Mouse (Mus musculus) liver, embryonic 16.5 days (tissue): ENCODE data around the gene Dennd6b. TPM values are rescaled to one million over a fixed set of nuclear protein-coding genes. Genes with fewer than 3 reads are reported as not detected.

Experiments used
- ATAC-seq: fragments of 200-750 bp; cut with Nextera tagmentation; 2 replicates; pipeline ENCODE4 v1.8.0; 2017; ENCODE audit warnings: low read depth, mild to moderate bottlenecking, moderate number of reproducible peaks, moderate library complexity
- H3K27ac ChIP-seq: fragments of 300-500 bp; sonication (generic); 2 replicates; pipeline ENCODE4 v1.5.1; 2014; ENCODE audit warnings: mild to moderate bottlenecking, low read length
- H3K27me3 ChIP-seq: fragments of 300-500 bp; sonication (generic); 2 replicates; pipeline ENCODE4 v1.6.1; 2014; ENCODE audit warnings: low read depth, low read length, mixed read lengths; ENCODE audit not compliant: control insufficient read depth, insufficient read depth
- H3K36me3 ChIP-seq: fragments of 300-500 bp; sonication (generic); 2 replicates; pipeline ENCODE4 v1.6.1; 2014; ENCODE audit warnings: mild to moderate bottlenecking; ENCODE audit not compliant: control insufficient read depth, insufficient read depth
- H3K4me1 ChIP-seq: fragments of 300-500 bp; sonication (generic); 2 replicates; pipeline ENCODE4 v1.6.1; 2014; ENCODE audit warnings: low read depth, low read length, mixed read lengths; ENCODE audit not compliant: control insufficient read depth
- H3K4me2 ChIP-seq: fragments of 300-500 bp; sonication (generic); 2 replicates; pipeline ENCODE4 v1.6.1; 2014; ENCODE audit warnings: low read depth, low read length, mixed read lengths
- H3K4me3 ChIP-seq: fragments of 300-500 bp; sonication (generic); 2 replicates; pipeline ENCODE4 v1.5.1; 2014; ENCODE audit warnings: low read depth, mild to moderate bottlenecking, low read length
- H3K9ac ChIP-seq: fragments of 300-500 bp; sonication (generic); 2 replicates; pipeline ENCODE4 v1.6.1; 2014; ENCODE audit warnings: low read depth, low read length
- H3K9me3 ChIP-seq: fragments of 300-500 bp; sonication (generic); replicated peaks from 2 replicates; pipeline ENCODE4 v1.6.1; 2016; ENCODE audit warnings: low read length; ENCODE audit not compliant: control insufficient read depth
- WGBS: fragments of 180-500 bp; shearing (Covaris S2); extraction: QIAGEN DNeasy Blood & Tissue Kit; methylation state at CpG from one replicate; pipeline ENCODE4 v1.1.7; 2014; ENCODE audit not compliant: insufficient replicate concordance; 5-methylcytosine and 5-hydroxymethylcytosine counted together
- polyA plus RNA-seq: library from polyadenylated mRNA; unstranded; fragments of >200 nt; fragmentation: Nextera tagmentation; extraction: Ambion mirVana; gene quantifications from 2 replicates; pipeline ENCODE4 v1.2.1, GENCODE M21; 2015

Gene Dennd6b
- polyA plus RNA-seq, 1 experiment from 2014 or later: 3.8 TPM

- H3K36me3 ChIP-seq: no peaks in the 10 kb centered on the region
- H3K4me3 ChIP-seq: peak overlapping the region; percentile 50
- peak overlapping the region; percentile 62 for H3K4me2 ChIP-seq
- 2% methylated on average over 13 of the region's 13 CpGs for WGBS
- peaks cover 9% of the 10 kb centered on the region for H3K4me1 ChIP-seq
- no peak overlapping the region for H3K9ac ChIP-seq
- no peak overlapping the region for H3K27ac ChIP-seq
- peaks cover 59% of the 10 kb centered on the region for H3K27me3 ChIP-seq
- H3K9me3 ChIP-seq: no peaks in the 10 kb centered on the region
- no peak for ATAC-seq
These were observed 46.3 kb downstream of the Dennd6b start for GRCm38 (mm10) chr15:89150041-89150390.

GRCm38 (mm10) chr15:89149271-89150040, 46.8 kb downstream of the Dennd6b start, which contains the start of gene Mapk11:
TSS of gene Mapk11 (minus strand) at chr15:89149628.
- ATAC-seq: peak; percentile 55
- no peaks in the 10 kb centered on the region for H3K36me3 ChIP-seq
- H3K27ac ChIP-seq: no peak within 1 kb of the TSS
- H3K4me3 ChIP-seq: peak within 1 kb of the TSS; percentile 50
- no peaks in the 10 kb centered on the region for H3K9me3 ChIP-seq
- H3K9ac ChIP-seq: no peak within 1 kb of the TSS
- peaks cover 65% of the 10 kb centered on the region for H3K27me3 ChIP-seq
- WGBS: under 1% methylated on average over 41 of the region's 61 CpGs
- peaks cover 9% of the 10 kb centered on the region for H3K4me1 ChIP-seq
- peak within 1 kb of the TSS; percentile 62 for H3K4me2 ChIP-seq

- Histone ChIP-seq H3K4me1 (peaks cover 9% of the 10 kb centered on the region), H3K4me3 (peak overlapping the region; percentile 50), H3K36me3 (no peaks in the 10 kb centered on the region), H3K27ac (no peak overlapping the region), H3K27me3 (peaks cover 69% of the 10 kb centered on the region), H3K9me3 (no peaks in the 10 kb centered on the region), H3K9ac (no peak overlapping the region), H3K4me2 (peak overlapping the region; percentile 62)
- 6% methylated on average over 25 of the region's 25 CpGs for WGBS
- ATAC-seq: no peak
These were observed 47.6 kb downstream of the Dennd6b start for GRCm38 (mm10) chr15:89148496-89149270.

GRCm38 (mm10) chr15:89147895-89148294, 48.4 kb downstream of the Dennd6b start:
- H3K9me3 ChIP-seq: no peaks in the 10 kb centered on the region
- no peak for ATAC-seq
- no peak overlapping the region for H3K9ac ChIP-seq
- no peak overlapping the region for H3K27ac ChIP-seq
- H3K4me3 ChIP-seq: no peak overlapping the region
- 43% methylated on average over 4 of the region's 4 CpGs for WGBS
- peaks cover 72% of the 10 kb centered on the region for H3K27me3 ChIP-seq
- peaks cover 9% of the 10 kb centered on the region for H3K4me1 ChIP-seq
- no peaks in the 10 kb centered on the region for H3K36me3 ChIP-seq
- H3K4me2 ChIP-seq: no peak overlapping the region

GRCm38 (mm10) chr15:89147456-89147855, 48.8 kb downstream of the Dennd6b start:
- Histone ChIP-seq H3K4me3 (no peak overlapping the region), H3K27ac (no peak overlapping the region), H3K4me2 (no peak overlapping the region), H3K4me1 (peaks cover 9% of the 10 kb centered on the region), H3K27me3 (peaks cover 75% of the 10 kb centered on the region), H3K9ac (no peak overlapping the region), H3K36me3 (no peaks in the 10 kb centered on the region), H3K9me3 (no peaks in the 10 kb centered on the region)
- 21% methylated on average over 10 of the region's 10 CpGs for WGBS
- ATAC-seq: no peak

- H3K4me3 ChIP-seq: no peak overlapping the region
- 4% methylated on average over 15 of the region's 16 CpGs for WGBS
These were observed 49.3 kb downstream of the Dennd6b start for GRCm38 (mm10) chr15:89147024-89147423.

GRCm38 (mm10) chr15:89146537-89146936, 49.8 kb downstream of the Dennd6b start:
- Histone ChIP-seq H3K9me3 (no peaks in the 10 kb centered on the region), H3K9ac (no peak overlapping the region), H3K27ac (no peak overlapping the region), H3K4me1 (peaks cover 9% of the 10 kb centered on the region), H3K27me3 (peaks cover 85% of the 10 kb centered on the region), H3K4me2 (peak overlapping the region; percentile 20; the same call in 1 of the 2 replicates), H3K36me3 (no peaks in the 10 kb centered on the region), H3K4me3 (no peak overlapping the region)
- WGBS: 3% methylated on average over 27 of the region's 27 CpGs
- no peak for ATAC-seq

More at GRCm38 (mm10) chr15:89147024-89147423, 49.3 kb downstream of the Dennd6b start:
- Histone ChIP-seq H3K27me3 (peaks cover 80% of the 10 kb centered on the region), H3K4me2 (no peak overlapping the region), H3K9ac (no peak overlapping the region), H3K4me1 (peaks cover 9% of the 10 kb centered on the region), H3K36me3 (no peaks in the 10 kb centered on the region), H3K9me3 (no peaks in the 10 kb centered on the region), H3K27ac (no peak overlapping the region)
- ATAC-seq: no peak

GRCm38 (mm10) chr15:89145813-89146350, 50.4 kb downstream of the Dennd6b start:
- 68% methylated on average over 24 of the region's 24 CpGs for WGBS
- Histone ChIP-seq H3K36me3 (no peaks in the 10 kb centered on the region), H3K27me3 (peaks cover 90% of the 10 kb centered on the region), H3K4me1 (peaks cover 9% of the 10 kb centered on the region), H3K9ac (no peak overlapping the region), H3K27ac (no peak overlapping the region), H3K9me3 (no peaks in the 10 kb centered on the region), H3K4me2 (no peak overlapping the region), H3K4me3 (no peak overlapping the region)
- no peak for ATAC-seq
